Mouse (Mus musculus) stomach, embryonic 14.5 days (tissue): ENCODE results near the gene Dlx3. TPM values are rescaled to one million over a fixed set of nuclear protein-coding genes. Genes with fewer than 3 reads are reported as not detected.

Source experiments
- ATAC-seq: fragments of 200-750 bp; cut with Nextera tagmentation; 2 replicates; pipeline ENCODE4 v1.8.0; 2017; ENCODE audit warnings: low read depth, moderate TSS enrichment; ENCODE audit not compliant: insufficient number of reproducible peaks, insufficient read depth, low FRiP score
- H3K27ac ChIP-seq: fragments of 300-500 bp; sonication (generic); 2 replicates; pipeline ENCODE4 v1.5.1; 2014; ENCODE audit warnings: mild to moderate bottlenecking, low read length, moderate library complexity, mixed read lengths
- H3K27me3 ChIP-seq: fragments of 300-500 bp; sonication (generic); 2 replicates; pipeline ENCODE4 v1.6.1; 2014; ENCODE audit warnings: low read length, control low read depth, mixed read lengths; ENCODE audit not compliant: control insufficient read depth, insufficient read depth
- H3K36me3 ChIP-seq: fragments of 300-500 bp; sonication (generic); 2 replicates; pipeline ENCODE4 v1.6.1; 2014; ENCODE audit warnings: mild to moderate bottlenecking, control low read depth, low read length, moderate library complexity, mixed read lengths; ENCODE audit not compliant: control insufficient read depth, insufficient read depth
- H3K4me1 ChIP-seq: fragments of 300-500 bp; sonication (generic); 2 replicates; pipeline ENCODE4 v1.6.1; 2014; ENCODE audit warnings: low read length, control low read depth, mixed read lengths; ENCODE audit not compliant: control insufficient read depth, insufficient read depth
- H3K4me2 ChIP-seq: fragments of 300-500 bp; sonication (generic); replicated peaks from 2 replicates; pipeline ENCODE4 v1.6.1; 2014; ENCODE audit warnings: low read depth, low read length, control low read depth
- H3K4me3 ChIP-seq: fragments of 300-500 bp; sonication (generic); 2 replicates; pipeline ENCODE4 v1.5.1; 2014; ENCODE audit warnings: low read depth, low read length, control low read depth
- H3K9ac ChIP-seq: fragments of 300-500 bp; sonication (generic); replicated peaks from 2 replicates; pipeline ENCODE4 v1.6.1; 2014; ENCODE audit warnings: low read depth, mild to moderate bottlenecking, control low read depth, low read length, moderate library complexity, mixed read lengths
- H3K9me3 ChIP-seq: fragments of 300-500 bp; sonication (generic); 2 replicates; pipeline ENCODE4 v1.6.1; 2016; ENCODE audit warnings: low read depth, low read length, control low read depth; ENCODE audit not compliant: control insufficient read depth
- WGBS: fragments of 180-500 bp; shearing (Covaris S2); extraction: QIAGEN DNeasy Blood & Tissue Kit; methylation state at CpG from one replicate; pipeline ENCODE4 v1.1.7; 2014; 5-methylcytosine and 5-hydroxymethylcytosine counted together
- polyA plus RNA-seq: library from polyadenylated mRNA; unstranded; fragments of >200 nt; fragmentation: Nextera tagmentation; extraction: Ambion mirVana; gene quantifications from 2 replicates; pipeline ENCODE4 v1.2.1, GENCODE M21; 2014

Gene Dlx3
- polyA plus RNA-seq, 1 experiment from 2014 or later = 4.5 TPM

GRCm38 (mm10) chr11:95161708-95162107, 41.8 kb downstream of the Dlx3 start:
- H3K4me2 ChIP-seq = no peak overlapping the region
- no peak for ATAC-seq
- H3K4me3 ChIP-seq = no peak overlapping the region
- 65% methylated on average over 4 of the region's 4 CpGs for WGBS
- H3K9ac ChIP-seq = no peak overlapping the region
- H3K36me3 ChIP-seq = no peaks in the 10 kb centered on the region
- H3K27me3 ChIP-seq = no peaks in the 10 kb centered on the region
- no peaks in the 10 kb centered on the region for H3K4me1 ChIP-seq
- no peak overlapping the region for H3K27ac ChIP-seq
- no peaks in the 10 kb centered on the region for H3K9me3 ChIP-seq

GRCm38 (mm10) chr11:95165857-95166256, 45.9 kb downstream of the Dlx3 start:
- 73% methylated on average over 5 of the region's 5 CpGs for WGBS
- H3K27me3 ChIP-seq = no peaks in the 10 kb centered on the region
- no peak for ATAC-seq

More at GRCm38 (mm10) chr11:95165857-95166256, 45.9 kb downstream of the Dlx3 start:
- Histone ChIP-seq H3K9me3 (no peaks in the 10 kb centered on the region), H3K4me3 (no peak overlapping the region), H3K9ac (no peak overlapping the region), H3K4me1 (no peaks in the 10 kb centered on the region), H3K27ac (no peak overlapping the region), H3K36me3 (no peaks in the 10 kb centered on the region), H3K4me2 (no peak overlapping the region)

Other genes starting within 250 kb of the Dlx3 start
- 1,157 and 1,247 TPM in 2 replicates for gene Col1a1, start 183.9 kb upstream of the Dlx3 start, polyA plus RNA-seq
- gene Hils1, start 152.5 kb upstream of the Dlx3 start, polyA plus RNA-seq = not detected in 2 replicates
- gene Sgca, start 143.8 kb upstream of the Dlx3 start, polyA plus RNA-seq = 0.30 and 0.46 TPM in 2 replicates
- gene Ppp1r9b, start 129.1 kb upstream of the Dlx3 start, polyA plus RNA-seq = 13.5 and 14.4 TPM in 2 replicates
- gene Samd14, start 110.2 kb upstream of the Dlx3 start, polyA plus RNA-seq = 22.8 and 24.5 TPM in 2 replicates
- gene Pdk2, start 78.8 kb upstream of the Dlx3 start, polyA plus RNA-seq = 34.1 and 35.8 TPM in 2 replicates
- gene Itga3, start 43.3 kb upstream of the Dlx3 start, polyA plus RNA-seq = 21.5 and 23.3 TPM in 2 replicates
- gene Dlx4, start 26.1 kb downstream of the Dlx3 start, polyA plus RNA-seq = 0.46 and 0.52 TPM in 2 replicates
- 0.48 TPM in 1 of 2 replicates, not detected in the other for gene Tac4, start 141.4 kb downstream of the Dlx3 start, polyA plus RNA-seq
- 60.8 and 63.1 TPM in 2 replicates for gene Kat7, start 190.1 kb downstream of the Dlx3 start, polyA plus RNA-seq
- 14.3 and 15.7 TPM in 2 replicates for gene Fam117a, start 216.9 kb downstream of the Dlx3 start, polyA plus RNA-seq